Mouse (Mus musculus) activated CD4-positive, CD25-positive, alpha-beta regulatory T cell (primary cell): Measurements from ENCODE around the gene Fbn1. TPM values are rescaled to one million over a fixed set of nuclear protein-coding genes. Genes with fewer than 3 reads are reported as not detected.

Experiments used
- polyA plus RNA-seq, 2 experiments: library from polyadenylated mRNA; unstranded; fragments of 100-300 nt; shearing (Covaris generic); gene quantifications; one replicate each; pipeline ENCODE4 v1.2.1; 2017

Fbn1 gene
- polyA plus RNA-seq, result under 1 TPM in 1 of 2 experiments, not detected in 1; 0.15 TPM

DNA sequence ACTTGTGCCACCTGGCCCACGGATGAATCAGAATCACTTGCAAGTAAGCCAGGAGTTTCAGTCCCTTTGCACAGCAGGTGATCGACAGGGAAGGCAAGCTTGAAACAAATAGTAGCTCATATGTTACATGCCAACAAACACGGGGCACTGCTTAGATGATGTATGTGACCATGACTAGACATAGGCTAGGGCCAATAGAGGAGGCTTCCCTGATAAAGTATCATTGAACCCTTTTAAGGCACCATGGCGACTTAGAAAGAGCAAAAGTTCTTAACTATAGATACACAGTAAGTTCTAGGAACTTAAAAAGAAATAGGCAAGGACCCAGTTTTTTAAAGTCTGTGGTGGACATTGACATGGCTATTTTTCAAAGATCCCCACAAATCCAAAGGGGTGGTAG is at the start of gene Fbn1:
Gene Fbn1, minus strand, starts transcription at position 101 of the 400 bp plus-strand sequence.

DNA sequence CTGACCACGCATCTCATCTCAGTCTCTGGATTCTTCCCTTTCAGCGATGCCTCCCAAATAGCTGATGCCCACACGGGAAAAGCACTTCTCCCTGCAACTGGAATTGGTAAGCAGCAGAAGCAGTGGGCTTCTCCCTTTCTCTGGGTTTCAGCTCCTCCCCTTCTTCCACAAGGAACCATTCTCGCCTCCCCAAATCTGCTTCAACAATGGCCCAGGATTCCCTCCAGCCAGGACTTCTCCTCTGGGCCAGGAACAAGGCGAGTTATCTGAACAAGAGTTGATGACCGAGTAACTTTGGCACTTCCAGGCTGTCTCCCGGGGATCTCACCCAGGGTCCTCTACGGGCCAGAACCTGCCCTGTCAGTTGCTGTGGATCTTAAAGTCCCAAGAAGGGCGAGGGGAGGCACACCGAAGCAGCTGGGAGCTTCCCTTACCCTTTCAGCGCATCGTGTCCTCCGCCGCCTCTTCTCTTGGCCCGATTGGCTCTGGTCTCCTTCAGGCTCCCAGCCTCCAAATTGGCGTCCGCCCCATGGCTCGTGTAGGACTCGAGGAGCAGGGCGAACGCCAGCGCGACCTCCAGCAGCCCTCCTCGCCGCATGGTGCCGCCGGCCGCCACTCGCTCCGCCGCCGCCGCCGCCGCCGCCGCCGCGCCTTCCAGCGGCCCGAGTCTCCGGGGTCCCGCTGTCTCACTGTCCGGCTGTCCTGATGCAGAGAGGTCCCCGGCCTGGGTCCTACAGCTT is 2.6 kb downstream of the Fbn1 start, which contains the start of gene Gm9913:
Gene Gm9913, plus strand, starts transcription at position 84 of the 740 bp plus-strand sequence.

Other genes starting within 250 kb of the Fbn1 start
- gene Gm9913, start 2.9 kb downstream of the Fbn1 start, polyA plus RNA-seq, result under 1 TPM in 1 of 2 experiments, not detected in 1; 0.09 TPM
- gene Cep152, start 117.1 kb upstream of the Fbn1 start, polyA plus RNA-seq, result 1 to 10 TPM; 7.5 to 9.2 TPM
- 10 to 100 TPM; 48.1 to 56.6 TPM for gene Eid1, start 165.1 kb upstream of the Fbn1 start, polyA plus RNA-seq
- under 1 TPM; 0.26 to 0.70 TPM for gene Shc4, start 216.2 kb upstream of the Fbn1 start, polyA plus RNA-seq